Mouse (Mus musculus) forebrain, embryonic 12.5 days (tissue): Measurements from ENCODE around the gene Gpr182. TPM values are rescaled to one million over a fixed set of nuclear protein-coding genes. Genes with fewer than 3 reads are reported as not detected.

ENCODE experiments used
- ATAC-seq: fragments of 200-750 bp; cut with Nextera tagmentation; 2 replicates; pipeline ENCODE4 v1.8.0; 2017; ENCODE audit warnings: moderate TSS enrichment; ENCODE audit not compliant: low FRiP score
- H3K27ac ChIP-seq: fragments of 300-500 bp; sonication (generic); 2 replicates; pipeline ENCODE4 v1.5.1; 2016; ENCODE audit warnings: mild to moderate bottlenecking
- H3K27me3 ChIP-seq: fragments of 300-500 bp; sonication (generic); 2 replicates; pipeline ENCODE4 v1.6.1; 2016; ENCODE audit warnings: mild to moderate bottlenecking
- H3K36me3 ChIP-seq: fragments of 300-500 bp; sonication (generic); replicated peaks from 2 replicates; pipeline ENCODE4 v1.6.1; 2016; ENCODE audit warnings: mild to moderate bottlenecking
- H3K4me1 ChIP-seq: fragments of 300-500 bp; sonication (generic); 2 replicates; pipeline ENCODE4 v1.6.1; 2016
- H3K4me2 ChIP-seq: fragments of 300-500 bp; sonication (generic); 2 replicates; pipeline ENCODE4 v1.6.1; 2016; ENCODE audit warnings: mild to moderate bottlenecking, moderate library complexity
- H3K4me3 ChIP-seq: fragments of 300-500 bp; sonication (generic); replicated peaks from 2 replicates; pipeline ENCODE4 v1.5.1; 2016; ENCODE audit warnings: mild to moderate bottlenecking
- H3K9ac ChIP-seq: fragments of 300-500 bp; sonication (generic); 2 replicates; pipeline ENCODE4 v1.6.1; 2016; ENCODE audit warnings: mild to moderate bottlenecking
- H3K9me3 ChIP-seq: fragments of 300-500 bp; sonication (generic); 2 replicates; pipeline ENCODE4 v1.6.1; 2016
- WGBS: fragments of 180-500 bp; shearing (Covaris S2); methylation state at CpG from one replicate; pipeline ENCODE4 v1.1.7; 2016; 5-methylcytosine and 5-hydroxymethylcytosine counted together
- polyA plus RNA-seq: library from polyadenylated mRNA; unstranded; fragments of >200 nt; fragmentation: Nextera tagmentation; extraction: Ambion mirVana; gene quantifications from 2 replicates; pipeline ENCODE4 v1.2.1, GENCODE M21; 2016

Gpr182 gene
- polyA plus RNA-seq, 1 experiment from 2014 or later = 0.42 TPM

DNA sequence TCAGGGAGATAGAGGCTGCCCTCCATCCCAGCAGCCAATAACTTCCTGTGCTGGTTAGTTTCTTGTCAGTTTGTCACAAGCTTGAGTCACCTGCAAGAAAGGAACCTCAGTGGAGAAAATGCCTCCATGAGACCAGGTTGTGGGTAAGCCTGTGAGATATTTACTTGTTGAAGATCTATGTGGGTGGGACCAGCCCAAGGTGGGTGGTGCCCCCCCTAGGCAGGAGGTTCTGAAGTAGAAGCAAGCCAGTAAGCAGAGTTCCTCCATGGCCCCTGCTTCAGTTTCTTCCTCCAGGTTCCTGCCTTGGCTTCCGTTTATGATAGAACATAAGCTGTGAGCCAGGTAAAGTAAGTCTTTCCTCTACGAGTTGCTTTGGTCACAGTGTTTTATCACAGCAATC lies 15.3 kb downstream of the Gpr182 start:
- Histone ChIP-seq H3K4me2 (no peak overlapping the region), H3K36me3 (peaks cover under 1% of the 10 kb centered on the region; the same call in 1 of the 2 replicates), H3K27ac (no peak overlapping the region), H3K9ac (no peak overlapping the region), H3K4me3 (no peak overlapping the region), H3K9me3 (no peaks in the 10 kb centered on the region), H3K27me3 (peaks cover 49% of the 10 kb centered on the region), H3K4me1 (peaks cover 15% of the 10 kb centered on the region)
- 78% methylated on average over 2 of the region's 2 CpGs for WGBS
- no peak for ATAC-seq

DNA sequence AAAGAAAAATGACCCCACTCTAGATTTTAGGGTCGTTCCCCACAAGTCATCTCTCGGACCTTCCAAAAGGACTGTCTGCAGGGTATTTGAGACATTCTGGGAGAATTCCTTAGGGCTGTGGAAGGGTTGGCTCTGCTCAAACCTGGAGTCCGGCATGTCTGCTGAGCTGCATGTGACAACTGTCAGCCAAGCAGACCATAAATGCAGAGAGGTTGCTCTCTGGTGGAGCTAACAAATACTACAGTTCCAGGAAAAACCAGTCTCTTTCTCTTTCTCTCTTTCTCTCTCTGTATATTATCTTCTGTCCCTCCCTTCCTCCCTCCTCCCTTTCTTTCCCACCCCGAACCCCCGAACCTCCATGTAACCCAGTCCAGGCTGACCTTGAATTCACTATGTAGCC lies 17.1 kb downstream of the Gpr182 start:
- ATAC-seq = no peak
- H3K4me1 ChIP-seq = peaks cover 16% of the 10 kb centered on the region
- no peak overlapping the region for H3K4me2 ChIP-seq
- 60% methylated on average over 5 of the region's 5 CpGs for WGBS
- no peaks in the 10 kb centered on the region for H3K9me3 ChIP-seq
- no peak overlapping the region for H3K4me3 ChIP-seq
- H3K36me3 ChIP-seq = no peaks in the 10 kb centered on the region
- no peak overlapping the region for H3K9ac ChIP-seq
- no peak overlapping the region for H3K27ac ChIP-seq
- H3K27me3 ChIP-seq = peaks cover 65% of the 10 kb centered on the region

DNA sequence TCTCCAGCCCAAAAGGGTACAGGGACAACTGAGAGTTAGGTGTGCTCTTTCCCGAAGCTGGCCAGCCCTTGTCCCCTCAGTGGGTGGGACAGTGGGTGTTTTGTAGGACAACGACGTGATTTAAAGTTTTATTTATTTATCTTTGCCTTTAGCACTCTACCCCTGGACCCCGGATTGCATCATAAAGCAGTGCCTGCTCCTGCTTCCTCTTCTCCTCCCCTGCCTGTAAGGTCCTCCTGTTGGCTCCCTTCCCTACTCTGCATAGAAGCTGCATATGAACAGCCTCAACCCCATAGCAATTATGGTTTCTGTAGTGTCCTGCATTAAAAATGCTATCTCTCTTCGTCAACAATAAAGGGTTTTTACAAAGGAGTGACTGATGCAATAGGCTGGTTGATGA lies 20.1 kb downstream of the Gpr182 start:
- 38% methylated on average over 5 of the region's 5 CpGs for WGBS
- Histone ChIP-seq H3K27me3 (peaks cover 85% of the 10 kb centered on the region), H3K4me1 (peaks cover 13% of the 10 kb centered on the region), H3K36me3 (no peaks in the 10 kb centered on the region), H3K4me3 (no peak overlapping the region), H3K9ac (no peak overlapping the region), H3K27ac (no peak overlapping the region), H3K9me3 (no peaks in the 10 kb centered on the region), H3K4me2 (no peak overlapping the region)
- ATAC-seq = no peak

DNA sequence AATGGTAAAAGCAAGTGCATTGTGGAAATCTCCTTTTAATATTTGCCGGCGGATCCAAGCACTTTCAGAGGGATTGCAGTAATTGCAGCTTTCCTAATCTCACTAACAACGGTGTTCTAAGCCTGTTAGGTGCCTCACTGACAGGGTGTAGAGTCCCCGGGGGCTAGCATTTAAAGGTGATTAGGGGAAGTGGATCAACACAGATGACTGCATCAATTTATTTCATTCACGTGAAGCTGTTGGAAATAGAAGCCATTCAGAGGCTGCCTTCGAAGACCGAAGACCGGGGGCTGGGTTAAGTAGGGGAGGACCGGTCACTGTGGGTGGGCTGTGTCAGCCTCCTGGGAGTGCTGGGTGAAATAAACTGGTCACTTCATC lies 20.6 kb downstream of the Gpr182 start:
- H3K4me3 ChIP-seq = no peak overlapping the region
- peak overlapping the region; percentile 4; the same call in 1 of the 2 replicates for H3K4me2 ChIP-seq
- H3K9ac ChIP-seq = no peak overlapping the region
- H3K4me1 ChIP-seq = peaks cover 13% of the 10 kb centered on the region
- peaks cover 85% of the 10 kb centered on the region for H3K27me3 ChIP-seq
- no peaks in the 10 kb centered on the region for H3K36me3 ChIP-seq
- WGBS = 8% methylated on average over 9 of the region's 9 CpGs
- peak; percentile 36; the same call in 1 of the 2 replicates for ATAC-seq
- no peaks in the 10 kb centered on the region for H3K9me3 ChIP-seq
- H3K27ac ChIP-seq = no peak overlapping the region

GRCm38 (mm10) chr10:127730285-127730932 lies 21.1 kb downstream of the Gpr182 start:
- peaks cover 88% of the 10 kb centered on the region for H3K27me3 ChIP-seq
- 54% methylated on average over 11 of the region's 11 CpGs for WGBS
- no peaks in the 10 kb centered on the region for H3K36me3 ChIP-seq
- H3K4me1 ChIP-seq = peaks cover 13% of the 10 kb centered on the region
- H3K4me3 ChIP-seq = no peak overlapping the region
- H3K4me2 ChIP-seq = no peak overlapping the region; the same call in 1 of the 2 replicates
- H3K27ac ChIP-seq = no peak overlapping the region
- no peak for ATAC-seq
- no peaks in the 10 kb centered on the region for H3K9me3 ChIP-seq
- H3K9ac ChIP-seq = no peak overlapping the region

DNA sequence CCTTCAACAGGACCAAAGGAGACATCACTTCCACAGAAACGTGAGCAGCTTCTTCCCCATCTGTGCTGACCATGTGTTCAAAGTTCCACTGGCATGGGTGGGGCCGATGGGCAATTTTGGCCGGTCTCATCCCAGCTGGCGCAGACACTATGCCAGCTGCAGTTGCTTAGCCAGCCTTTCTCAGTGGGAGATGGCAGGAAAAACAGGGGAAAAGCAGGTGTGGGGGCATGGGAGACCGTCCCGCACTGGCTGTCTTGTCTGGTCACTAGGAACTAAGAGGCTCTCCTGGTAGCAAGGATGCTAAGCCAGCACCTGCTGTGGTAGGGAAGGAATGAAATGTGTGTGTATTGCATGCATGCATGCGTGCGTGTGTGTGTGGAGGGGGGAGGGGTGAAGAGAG lies 23.1 kb downstream of the Gpr182 start:
- ATAC-seq = no peak
- Histone ChIP-seq H3K4me2 (no peak overlapping the region), H3K27ac (no peak overlapping the region), H3K4me1 (peaks cover 14% of the 10 kb centered on the region), H3K9me3 (no peaks in the 10 kb centered on the region), H3K4me3 (no peak overlapping the region), H3K36me3 (no peaks in the 10 kb centered on the region), H3K9ac (no peak overlapping the region), H3K27me3 (peaks cover 85% of the 10 kb centered on the region)
- 80% methylated on average over 8 of the region's 8 CpGs for WGBS

DNA sequence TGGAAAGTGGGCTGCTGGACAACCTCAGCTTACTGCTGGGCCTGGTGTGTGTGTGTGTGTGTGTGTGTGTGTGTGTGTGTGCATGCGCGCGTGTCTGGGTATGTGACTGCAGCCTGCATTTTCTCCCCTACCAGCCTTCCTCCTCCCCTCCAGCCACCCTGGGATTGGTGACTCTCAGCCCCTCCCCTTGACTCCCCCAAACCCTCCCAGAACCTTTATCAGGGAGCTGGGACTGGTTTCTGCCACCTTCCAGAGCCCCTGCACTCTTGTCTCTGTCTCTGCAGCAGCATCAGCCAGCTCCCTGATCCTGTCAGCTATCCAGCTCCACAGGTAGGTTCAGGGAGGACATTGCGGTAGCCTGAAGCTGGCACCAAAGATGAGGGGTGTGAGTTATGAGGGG lies 26.4 kb downstream of the Gpr182 start:
- WGBS = 68% methylated on average over 4 of the region's 4 CpGs
- no peak for ATAC-seq
- Histone ChIP-seq H3K36me3 (no peaks in the 10 kb centered on the region), H3K9ac (no peak overlapping the region), H3K27me3 (peaks cover 84% of the 10 kb centered on the region), H3K9me3 (no peaks in the 10 kb centered on the region), H3K27ac (no peak overlapping the region), H3K4me2 (no peak overlapping the region), H3K4me3 (no peak overlapping the region), H3K4me1 (peaks cover 31% of the 10 kb centered on the region)

DNA sequence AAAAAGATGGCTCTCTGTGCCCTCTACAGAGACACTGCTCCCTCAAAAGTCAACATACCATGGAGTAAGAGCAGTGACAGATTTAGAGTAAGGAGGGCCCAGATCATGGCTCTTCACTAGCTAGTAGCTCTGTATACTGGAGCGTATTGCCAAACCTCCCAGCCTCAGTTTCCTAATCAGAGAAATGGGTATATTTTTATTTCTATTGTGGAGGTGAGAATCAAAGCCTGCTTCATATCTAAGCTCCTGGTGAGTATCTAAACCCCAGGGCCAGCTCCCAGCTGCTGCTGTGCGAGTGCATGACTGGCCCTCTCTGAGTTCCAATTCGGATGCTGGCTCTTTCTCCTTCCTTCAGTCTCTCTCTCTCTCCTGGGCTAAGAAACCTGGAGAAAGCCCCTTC lies 27.4 kb downstream of the Gpr182 start, which contains the start of gene Tac2:
Gene Tac2, plus strand, starts transcription at position 301 of the 400 bp plus-strand sequence.
- Histone ChIP-seq H3K36me3 (no peaks in the 10 kb centered on the region), H3K27me3 (peaks cover 85% of the 10 kb centered on the region), H3K4me3 (no peak within 1 kb of the TSS), H3K4me2 (no peak within 1 kb of the TSS), H3K9me3 (no peaks in the 10 kb centered on the region), H3K4me1 (peaks cover 31% of the 10 kb centered on the region), H3K9ac (no peak within 1 kb of the TSS), H3K27ac (no peak within 1 kb of the TSS)
- 86% methylated on average over 3 of the region's 3 CpGs for WGBS
- ATAC-seq = no peak

- Histone ChIP-seq H3K27ac (0 out of 2 replicates have a peak overlapping the region, but pooled peaks have one; percentile 43), H3K27me3 (peaks cover 64% of the 10 kb centered on the region), H3K9ac (peak overlapping the region; percentile 29; the same call in 1 of the 2 replicates), H3K36me3 (no peaks in the 10 kb centered on the region), H3K4me1 (peaks cover 31% of the 10 kb centered on the region), H3K9me3 (no peaks in the 10 kb centered on the region), H3K4me3 (peak overlapping the region; percentile 13; the same call in 1 of the 2 replicates), H3K4me2 (peak overlapping the region; percentile 36)
- 16% methylated on average over 20 of the region's 20 CpGs for WGBS
- peak; percentile 62; the same call in 1 of the 2 replicates for ATAC-seq
Measured at GRCm38 (mm10) chr10:127721671-127722418, 29.7 kb downstream of the Gpr182 start.

DNA sequence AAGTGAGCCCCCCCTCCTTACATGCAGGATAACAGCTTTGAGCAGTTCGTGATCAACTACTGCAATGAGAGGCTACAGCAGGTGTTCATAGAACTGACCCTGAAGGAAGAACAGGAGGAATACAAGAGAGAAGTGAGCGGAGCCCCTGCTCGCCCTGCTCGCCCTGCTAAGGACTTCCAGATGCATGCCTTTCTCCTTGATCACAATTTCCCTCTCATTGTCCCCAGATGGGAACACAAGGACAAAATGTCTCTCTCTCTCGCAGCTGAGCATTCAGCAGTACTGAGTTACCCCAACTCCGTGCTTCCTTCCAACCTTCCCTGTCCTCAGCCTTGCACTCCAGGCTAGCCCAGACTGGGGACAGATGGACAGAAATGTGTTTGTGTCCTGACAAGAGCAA lies 38.8 kb downstream of the Gpr182 start:
- Histone ChIP-seq H3K4me2 (no peak overlapping the region), H3K9me3 (no peaks in the 10 kb centered on the region), H3K27ac (no peak overlapping the region), H3K36me3 (no peaks in the 10 kb centered on the region), H3K4me1 (no peaks in the 10 kb centered on the region), H3K9ac (no peak overlapping the region), H3K27me3 (no peaks in the 10 kb centered on the region), H3K4me3 (no peak overlapping the region)
- WGBS = 79% methylated on average over 6 of the region's 6 CpGs
- ATAC-seq = no peak

DNA sequence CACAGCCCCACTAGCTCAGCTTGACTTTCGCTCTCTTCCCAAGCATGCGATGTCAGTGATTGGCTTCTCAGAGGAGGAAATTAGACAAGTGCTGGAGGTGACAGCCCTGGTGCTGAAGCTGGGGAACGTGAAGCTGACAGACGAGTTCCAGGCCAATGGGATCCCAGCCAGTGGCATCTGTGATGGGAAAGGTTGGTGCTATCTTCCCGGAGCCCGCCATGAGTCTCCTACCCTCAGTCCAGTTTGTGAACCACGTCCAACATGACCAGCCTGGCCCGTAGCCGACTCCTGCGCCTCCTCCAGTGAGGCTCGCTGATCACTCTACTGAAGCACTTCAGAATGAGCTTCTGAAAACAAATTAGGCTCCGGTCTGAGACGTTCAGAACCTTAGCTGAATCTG lies 41.2 kb downstream of the Gpr182 start:
- Histone ChIP-seq H3K4me2 (no peak overlapping the region), H3K9me3 (no peaks in the 10 kb centered on the region), H3K9ac (no peak overlapping the region), H3K4me1 (no peaks in the 10 kb centered on the region), H3K27me3 (no peaks in the 10 kb centered on the region), H3K4me3 (no peak overlapping the region), H3K36me3 (no peaks in the 10 kb centered on the region), H3K27ac (no peak overlapping the region)
- ATAC-seq = no peak
- WGBS = 89% methylated on average over 13 of the region's 13 CpGs

GRCm38 (mm10) chr10:127708850-127709370 lies 42.6 kb downstream of the Gpr182 start:
- H3K4me1 ChIP-seq = no peaks in the 10 kb centered on the region
- no peak overlapping the region for H3K27ac ChIP-seq
- H3K4me3 ChIP-seq = no peak overlapping the region
- H3K9me3 ChIP-seq = no peaks in the 10 kb centered on the region
- ATAC-seq = no peak
- H3K4me2 ChIP-seq = no peak overlapping the region
- no peaks in the 10 kb centered on the region for H3K36me3 ChIP-seq
- WGBS = 83% methylated on average over 3 of the region's 3 CpGs
- no peak overlapping the region; the same call in 1 of the 2 replicates for H3K9ac ChIP-seq
- no peaks in the 10 kb centered on the region for H3K27me3 ChIP-seq
